Mouse (Mus musculus) myocyte (in vitro differentiated cells): ENCODE data around the gene Nt5c3b. TPM values are rescaled to one million over a fixed set of nuclear protein-coding genes. Genes with fewer than 3 reads are reported as not detected.

Experiments used
- H3K27me3 ChIP-seq: one replicate; pipeline ENCODE4 v1.6.1; 2011; ENCODE audit not compliant: control insufficient read depth, insufficient read depth, insufficient read length
- H3K36me3 ChIP-seq: one replicate; pipeline ENCODE4 v1.6.1; 2011; ENCODE audit not compliant: control insufficient read depth, insufficient read depth
- H3K4me2 ChIP-seq: one replicate; pipeline ENCODE4 v1.6.1; 2011; ENCODE audit warnings: low read depth, control low read depth
- H3K4me3 ChIP-seq: one replicate; pipeline ENCODE4 v1.5.1; 2011; ENCODE audit warnings: mild to moderate bottlenecking, control low read depth, moderate library complexity
- H3K79me2 ChIP-seq: one replicate; pipeline ENCODE4 v1.6.1; 2011; ENCODE audit not compliant: control insufficient read depth, insufficient read depth
- H3ac ChIP-seq: one replicate; pipeline ENCODE4 v1.6.1; 2011; ENCODE audit not compliant: control insufficient read depth, insufficient read length
- CEBPB ChIP-seq: IDR thresholded peaks from 2 replicates; pipeline ENCODE4 v1.6.1; 2011; ENCODE audit warnings: mild to moderate bottlenecking, moderate library complexity; ENCODE audit not compliant: poor library complexity, insufficient read depth, severe bottlenecking
- E2F4 ChIP-seq: IDR thresholded peaks from one replicate; pipeline ENCODE4 v1.6.1; 2011; ENCODE audit warnings: mild to moderate bottlenecking, control low read depth, moderate library complexity; ENCODE audit not compliant: insufficient read depth
- MAX ChIP-seq: IDR thresholded peaks from one replicate; pipeline ENCODE4 v1.6.1; 2011; ENCODE audit warnings: low read depth, mild to moderate bottlenecking, control low read depth
- MYOD1 ChIP-seq, 3 experiments: IDR thresholded peaks; one replicate each; pipeline ENCODE4 v1.6.1; 2011; ENCODE audit warnings: control low read depth in 2 of 3, low read depth in 2 of 3, mild to moderate bottlenecking in 2 of 3, moderate library complexity in 1 of 3; ENCODE audit not compliant: insufficient read length in 2 of 3, control insufficient read depth in 1 of 3
- MYOG ChIP-seq, 3 experiments: IDR thresholded peaks; one replicate each; pipeline ENCODE4 v1.6.1; 2011; ENCODE audit warnings: control low read depth in 2 of 3, low read depth in 2 of 3, mild to moderate bottlenecking in 2 of 3; ENCODE audit not compliant: insufficient read length in 2 of 3, control insufficient read depth in 1 of 3, insufficient read depth in 1 of 3
- POLR2A ChIP-seq: IDR thresholded peaks from one replicate; pipeline ENCODE4 v1.6.1; 2011; ENCODE audit warnings: low read depth, mild to moderate bottlenecking, control low read depth, moderate library complexity; ENCODE audit not compliant: insufficient read length
- POLR2AphosphoS2 ChIP-seq: IDR thresholded peaks from one replicate; pipeline ENCODE4 v1.6.1; 2011; ENCODE audit warnings: low read depth, control low read depth; ENCODE audit not compliant: insufficient read length
- REST ChIP-seq: IDR thresholded peaks from one replicate; pipeline ENCODE4 v1.6.1; 2011; ENCODE audit warnings: mild to moderate bottlenecking, control low read depth, moderate library complexity; ENCODE audit not compliant: insufficient read depth, insufficient read length
- SRF ChIP-seq: IDR thresholded peaks from one replicate; pipeline ENCODE4 v1.6.1; 2011; ENCODE audit warnings: low read depth; ENCODE audit not compliant: control insufficient read depth, insufficient read length
- TCF12 ChIP-seq: IDR thresholded peaks from one replicate; pipeline ENCODE4 v1.6.1; 2011; ENCODE audit warnings: mild to moderate bottlenecking, control low read depth; ENCODE audit not compliant: poor library complexity, insufficient read depth, severe bottlenecking
- USF1 ChIP-seq: IDR thresholded peaks from one replicate; pipeline ENCODE4 v1.6.1; 2011; ENCODE audit warnings: low read depth, mild to moderate bottlenecking, control low read depth, moderate library complexity
- polyA plus RNA-seq: library from polyadenylated mRNA; unstranded; fragments of >200 nt; fragmentation: generic; extraction: Trizol; gene quantifications from one replicate; pipeline ENCODE4 v1.2.1, GENCODE M21; 2012; ENCODE audit warnings: missing spikeins

The Nt5c3b gene
- polyA plus RNA-seq, 1 experiment, result 47.6 TPM

GRCm38 (mm10) chr11:100414021-100414913 is 27.3 kb downstream of the Nt5c3b start, which contains the start of gene P3h4:
P3h4 (minus strand) TSS chr11:100414836.
- peaks cover 14% of the 10 kb centered on the region for H3K36me3 ChIP-seq
- peaks cover 68% of the 10 kb centered on the region for H3K79me2 ChIP-seq
- peak within 1 kb of the TSS; percentile 99 for H3K4me2 ChIP-seq
- no peaks in the 10 kb centered on the region for H3K27me3 ChIP-seq
- TF ChIP-seq POLR2A, result peak; percentile 85
- peak in 1 of 3 experiments; percentile 74 for TF ChIP-seq MYOD1 (IDR thresholded peaks at IDR 0.05; ENCODE audit: control insufficient read depth in 1 of 3, insufficient read length in 2 of 3, low read depth in 2 of 3)
- peak; percentile 15 for TF ChIP-seq E2F4
- peak in 2 of 3 experiments; percentile 69 to 80 for TF ChIP-seq MYOG (IDR thresholded peaks at IDR 0.05; ENCODE audit: control insufficient read depth in 1 of 3, insufficient read depth in 1 of 3, insufficient read length in 2 of 3, low read depth in 2 of 3)
- TF ChIP-seq POLR2AphosphoS2, result peak; percentile 69
- no peak for TF ChIP-seq USF1
- no peak for TF ChIP-seq CEBPB
- H3K4me3 ChIP-seq, result peak within 1 kb of the TSS; percentile 61
- peak within 1 kb of the TSS; percentile 87 for H3ac ChIP-seq

- Histone ChIP-seq H3ac (peak overlapping the region; percentile 87), H3K27me3 (no peaks in the 10 kb centered on the region), H3K36me3 (peaks cover 14% of the 10 kb centered on the region), H3K4me2 (peak overlapping the region; percentile 88), H3K79me2 (peaks cover 61% of the 10 kb centered on the region), H3K4me3 (peak overlapping the region; percentile 61)
- TF ChIP-seq SRF, result no peak
These were observed 28.1 kb downstream of the Nt5c3b start for GRCm38 (mm10) chr11:100413541-100413940.

GRCm38 (mm10) chr11:100411736-100412135 is 29.9 kb downstream of the Nt5c3b start:
- H3K36me3 ChIP-seq, result peaks cover 14% of the 10 kb centered on the region
- peak overlapping the region; percentile 61 for H3K4me3 ChIP-seq
- H3ac ChIP-seq, result peak overlapping the region; percentile 87
- peak; percentile 56 for TF ChIP-seq POLR2AphosphoS2
- TF ChIP-seq SRF, result peak; percentile 74
- no peak for TF ChIP-seq REST
- TF ChIP-seq CEBPB, result no peak
- TF ChIP-seq MYOD1 (IDR thresholded peaks at IDR 0.05; ENCODE audit: control insufficient read depth in 1 of 3, insufficient read length in 2 of 3, low read depth in 2 of 3), result no peak
- TF ChIP-seq MYOG (IDR thresholded peaks at IDR 0.05; ENCODE audit: control insufficient read depth in 1 of 3, insufficient read depth in 1 of 3, insufficient read length in 2 of 3, low read depth in 2 of 3), result peak in 1 of 3 experiments; percentile 7
- no peak for TF ChIP-seq E2F4
- peak; percentile 25 for TF ChIP-seq POLR2A
- H3K4me2 ChIP-seq, result peak overlapping the region; percentile 88
- H3K79me2 ChIP-seq, result peaks cover 44% of the 10 kb centered on the region
- no peaks in the 10 kb centered on the region for H3K27me3 ChIP-seq

GRCm38 (mm10) chr11:100409686-100410085 is 31.9 kb downstream of the Nt5c3b start:
- Histone ChIP-seq H3K79me2 (peaks cover 28% of the 10 kb centered on the region), H3K27me3 (no peaks in the 10 kb centered on the region), H3ac (no peak overlapping the region), H3K4me3 (no peak overlapping the region), H3K4me2 (no peak overlapping the region), H3K36me3 (peaks cover 14% of the 10 kb centered on the region)
- TF ChIP-seq MYOG (IDR thresholded peaks at IDR 0.05; ENCODE audit: control insufficient read depth in 1 of 3, insufficient read depth in 1 of 3, insufficient read length in 2 of 3, low read depth in 2 of 3) (no peak), CEBPB (no peak), MAX (no peak), E2F4 (no peak), POLR2A (no peak), POLR2AphosphoS2 (peak; percentile 46), TCF12 (no peak), SRF (no peak)

GRCm38 (mm10) chr11:100408835-100409462 is 32.7 kb downstream of the Nt5c3b start:
- H3K4me2 ChIP-seq, result no peak overlapping the region
- H3K79me2 ChIP-seq, result peaks cover 26% of the 10 kb centered on the region
- peak in 1 of 3 experiments; percentile 40 for TF ChIP-seq MYOD1 (IDR thresholded peaks at IDR 0.05; ENCODE audit: control insufficient read depth in 1 of 3, insufficient read length in 2 of 3, low read depth in 2 of 3)
- TF ChIP-seq REST, result no peak
- peak in 1 of 3 experiments; percentile 17 for TF ChIP-seq MYOG (IDR thresholded peaks at IDR 0.05; ENCODE audit: control insufficient read depth in 1 of 3, insufficient read depth in 1 of 3, insufficient read length in 2 of 3, low read depth in 2 of 3)
- no peak overlapping the region for H3K4me3 ChIP-seq
- H3K27me3 ChIP-seq, result no peaks in the 10 kb centered on the region
- H3K36me3 ChIP-seq, result peaks cover 14% of the 10 kb centered on the region
- no peak overlapping the region for H3ac ChIP-seq
